Mouse (Mus musculus) neutrophil, adult 5-6 weeks (primary cell): Measurements from ENCODE around the gene Ptprk. TPM values are rescaled to one million over a fixed set of nuclear protein-coding genes. Genes with fewer than 3 reads are reported as not detected.

ENCODE experiments used
- ATAC-seq: fragments of 151-379, 151-347 bp; 2 replicates; pipeline ENCODE4 v1.8.0; 2017; ENCODE audit warnings: mild to moderate bottlenecking, moderate TSS enrichment; ENCODE audit not compliant: insufficient number of reproducible peaks, poor library complexity, low FRiP score, severe bottlenecking; ENCODE audit errors: extremely low read depth
- total RNA-seq: library from RNA; stranded (forward); fragments of 200-1000 nt; gene quantifications from 2 replicates; pipeline ENCODE4 v1.2.3, GENCODE M21; 2017

Gene Ptprk
- total RNA-seq, 1 experiment from 2014 or later, result 0.47 TPM

GRCm38 (mm10) chr10:28166610-28167009, 92.0 kb downstream of the Ptprk start:
- no peak for ATAC-seq

DNA sequence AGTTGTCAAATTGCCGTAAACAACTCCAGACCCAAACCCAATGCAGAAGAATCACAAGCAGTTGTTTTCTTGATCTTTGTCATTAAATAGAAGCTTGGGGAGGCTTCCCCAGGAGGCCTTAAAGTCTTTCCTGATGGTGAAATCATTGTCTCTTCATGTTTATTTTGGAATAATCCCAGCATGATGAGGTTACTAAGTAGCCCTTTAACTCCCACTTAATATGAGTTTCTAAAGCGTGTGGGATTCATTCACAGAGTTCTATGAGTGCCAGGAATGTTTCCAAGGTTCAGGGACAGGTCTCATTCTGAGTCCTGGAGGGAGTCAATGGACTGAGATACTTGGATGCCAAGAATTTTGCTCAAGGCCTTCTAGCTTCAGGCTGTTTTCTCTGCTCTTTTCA, 92.5 kb downstream of the Ptprk start:
- no peak for ATAC-seq

DNA sequence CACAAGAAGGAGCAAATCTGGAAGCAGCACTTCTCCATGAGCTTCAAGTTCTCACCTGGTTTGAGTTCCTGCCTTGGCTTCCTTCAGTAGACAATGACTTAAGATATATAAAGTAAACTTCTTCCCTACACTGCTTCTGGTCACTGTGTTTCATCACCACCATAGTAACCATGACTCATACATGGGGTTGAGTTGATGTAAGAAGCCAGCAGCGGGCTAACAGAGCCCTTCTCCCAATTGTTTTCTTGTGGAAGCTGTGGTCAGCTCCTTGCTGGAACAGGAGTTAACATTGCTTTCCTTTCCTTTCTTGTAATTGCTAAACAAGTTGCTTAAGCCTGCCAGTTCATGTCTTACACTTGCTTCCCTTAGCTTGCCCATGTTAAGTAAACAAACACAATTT, 96.6 kb downstream of the Ptprk start:
- no peak for ATAC-seq

- no peak for ATAC-seq
Measured at GRCm38 (mm10) chr10:28178876-28179275, 104.3 kb downstream of the Ptprk start.

- ATAC-seq, result no peak
Measured at GRCm38 (mm10) chr10:28182081-28182480, 107.5 kb downstream of the Ptprk start.

DNA sequence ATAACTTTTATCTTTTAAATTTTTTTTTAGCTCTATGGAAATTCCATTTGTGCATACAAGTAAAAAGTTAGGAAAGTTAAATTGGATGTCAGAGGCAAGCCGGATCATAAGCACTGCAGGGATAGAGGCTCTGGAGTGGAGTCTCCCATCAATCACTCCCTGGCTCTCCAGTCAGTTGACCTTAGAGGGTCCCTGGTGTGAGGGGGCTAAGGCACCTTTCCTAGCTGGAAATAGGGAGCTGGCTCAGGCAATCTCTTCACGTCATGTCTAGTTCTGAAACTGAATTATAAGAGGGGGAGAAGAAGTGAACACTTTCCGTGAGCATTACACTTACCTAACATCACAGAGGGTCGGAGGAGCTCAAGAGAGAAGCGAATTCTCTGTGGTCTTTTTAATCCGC, 110.1 kb downstream of the Ptprk start:
- ATAC-seq, result no peak

DNA sequence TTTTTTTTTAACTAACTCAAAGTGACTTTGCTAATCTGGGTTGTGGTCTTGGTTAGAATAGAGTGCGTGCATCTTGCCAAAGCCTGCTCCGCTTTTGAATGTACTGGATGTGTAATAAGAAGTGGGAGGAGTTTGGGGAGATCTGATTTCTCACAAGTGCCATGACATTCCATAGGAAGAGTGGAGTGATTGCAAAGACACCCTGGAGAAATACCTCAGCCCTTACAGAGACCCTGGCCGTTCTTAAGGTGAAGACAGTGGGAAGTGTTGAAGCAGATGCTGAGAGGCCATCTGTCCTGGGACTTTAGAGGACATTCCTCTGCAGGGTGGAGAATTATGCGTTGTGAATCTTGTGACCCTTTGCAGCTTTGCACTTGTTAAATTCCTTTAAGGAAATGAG, 110.7 kb downstream of the Ptprk start:
- ATAC-seq, result no peak

- no peak for ATAC-seq
Measured at GRCm38 (mm10) chr10:28186018-28186800, 111.6 kb downstream of the Ptprk start.

GRCm38 (mm10) chr10:28191440-28191839, 116.8 kb downstream of the Ptprk start:
- no peak for ATAC-seq

DNA sequence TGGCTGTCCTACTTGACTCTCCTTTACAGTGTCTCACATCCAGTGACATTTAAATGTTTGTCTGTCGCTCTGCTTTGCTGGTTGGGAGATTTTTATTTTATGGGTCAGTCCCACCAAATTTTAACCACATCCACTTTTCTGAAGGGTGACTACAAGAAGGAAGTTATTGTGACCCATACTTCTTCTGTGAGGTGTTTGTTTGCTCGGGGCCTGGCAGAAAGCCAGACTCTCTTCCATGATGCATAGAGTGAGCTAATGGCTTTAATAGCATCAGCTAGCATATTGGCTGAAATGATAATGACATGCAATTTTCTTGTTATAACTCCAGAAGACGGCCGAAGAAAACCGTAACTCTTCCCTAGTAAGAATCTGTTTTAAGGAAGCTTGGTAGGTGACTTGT, 119.0 kb downstream of the Ptprk start:
- ATAC-seq, result no peak

DNA sequence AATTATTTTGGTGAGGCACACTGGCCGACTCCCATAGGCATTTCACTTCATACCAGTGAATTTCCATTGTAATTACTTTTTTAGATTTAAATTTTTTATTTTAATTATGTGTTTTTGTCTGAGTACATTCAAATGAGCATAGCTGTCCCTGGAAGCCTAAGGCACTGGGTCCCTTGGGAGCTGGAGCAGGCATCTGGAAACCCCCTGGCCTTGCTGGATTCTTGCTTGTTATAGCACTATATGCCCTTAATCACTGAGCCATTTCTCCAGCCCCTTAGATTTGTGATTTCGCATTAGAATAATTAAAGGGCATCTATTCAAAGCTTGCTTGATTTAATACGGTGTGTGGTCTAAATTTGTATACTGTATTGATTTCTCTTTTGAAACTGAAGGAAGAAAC, 126.0 kb downstream of the Ptprk start:
- no peak for ATAC-seq

DNA sequence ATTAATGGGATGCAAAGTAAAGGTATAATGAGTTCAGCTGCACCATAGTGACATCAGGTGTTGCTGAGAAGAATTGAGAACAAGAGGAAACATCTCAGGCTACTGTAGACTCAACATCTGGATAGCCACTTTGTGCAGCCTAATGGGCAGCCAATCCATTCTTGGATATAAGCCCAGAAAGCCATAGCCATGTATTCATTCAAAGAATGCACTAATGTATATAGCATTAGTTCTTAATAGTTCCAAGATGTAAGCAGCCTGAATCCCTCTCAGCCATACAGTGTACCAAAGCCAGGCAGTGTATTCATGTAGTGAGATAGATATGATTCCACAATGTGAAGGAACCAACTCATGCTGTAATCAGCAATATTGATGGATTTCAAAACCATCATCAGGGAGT, 134.8 kb downstream of the Ptprk start:
- ATAC-seq, result no peak

- ATAC-seq, result no peak
Measured at GRCm38 (mm10) chr10:28212083-28212482, 137.5 kb downstream of the Ptprk start.

DNA sequence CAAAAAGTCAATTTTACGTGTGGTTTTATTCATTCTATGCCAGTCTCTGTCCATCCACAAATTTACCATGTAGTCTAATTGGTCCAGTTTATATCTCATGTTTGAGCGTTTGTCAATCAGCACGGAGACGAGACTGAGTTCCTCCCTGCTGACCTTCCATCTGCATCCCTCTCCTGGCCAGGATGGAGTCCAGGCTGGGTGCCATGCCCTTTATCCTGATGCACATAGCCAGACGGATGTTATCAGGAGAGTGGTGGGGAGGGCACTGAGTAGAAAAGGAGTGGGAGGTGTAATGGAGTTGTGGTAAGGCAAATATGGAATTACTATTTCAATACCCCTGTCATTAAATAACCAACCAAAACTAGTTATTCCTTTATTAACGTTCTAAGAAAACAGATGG, 140.5 kb downstream of the Ptprk start:
- no peak for ATAC-seq

DNA sequence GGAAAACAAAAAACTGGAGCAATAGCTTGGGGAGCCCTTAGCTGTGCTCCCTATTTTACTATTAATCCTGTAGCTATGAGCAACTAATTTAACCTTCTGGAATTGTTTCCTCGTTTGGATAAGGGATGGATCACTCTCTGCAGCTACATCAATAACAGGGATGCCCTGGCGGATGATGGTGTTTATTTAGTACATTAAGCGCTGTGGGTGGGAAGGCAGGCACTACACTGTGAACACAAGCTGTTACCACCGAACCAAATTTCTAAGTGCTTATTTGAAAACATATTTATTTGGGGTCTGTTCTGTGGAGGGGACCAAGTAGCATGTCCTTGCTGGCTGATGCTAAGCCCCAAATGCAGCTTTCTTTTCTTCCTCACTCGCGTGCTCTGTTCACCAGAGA, 149.0 kb downstream of the Ptprk start:
- no peak for ATAC-seq

- ATAC-seq, result no peak
Measured at GRCm38 (mm10) chr10:28224376-28224775, 149.8 kb downstream of the Ptprk start.

DNA sequence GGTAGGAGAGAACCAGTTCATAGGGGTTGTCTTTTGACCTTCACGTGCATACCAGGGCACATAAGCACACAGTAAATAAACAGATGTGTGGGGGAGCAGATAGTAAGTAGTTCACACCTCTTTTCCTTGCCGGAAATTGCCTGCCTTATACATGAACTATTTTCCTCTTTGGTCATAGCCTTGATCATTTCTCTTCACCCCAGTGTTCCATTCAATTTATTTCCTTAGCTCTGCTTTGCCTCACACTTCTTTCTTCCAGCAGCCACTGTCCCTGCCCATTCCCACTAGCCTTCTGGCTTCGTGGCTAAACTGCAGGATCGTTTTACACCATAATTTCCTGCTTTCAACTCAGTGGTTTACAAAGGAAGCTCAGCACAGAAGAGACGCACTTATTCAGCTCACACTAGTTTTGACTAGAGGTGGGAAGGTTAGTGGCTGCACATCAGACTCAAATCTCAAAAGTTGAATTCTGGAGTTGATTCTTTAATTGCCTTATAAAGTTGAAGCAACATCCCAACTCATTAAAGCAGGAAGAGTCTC, 151.0 kb downstream of the Ptprk start:
- no peak for ATAC-seq

- no peak for ATAC-seq
Measured at GRCm38 (mm10) chr10:28227732-28228131, 153.1 kb downstream of the Ptprk start.

DNA sequence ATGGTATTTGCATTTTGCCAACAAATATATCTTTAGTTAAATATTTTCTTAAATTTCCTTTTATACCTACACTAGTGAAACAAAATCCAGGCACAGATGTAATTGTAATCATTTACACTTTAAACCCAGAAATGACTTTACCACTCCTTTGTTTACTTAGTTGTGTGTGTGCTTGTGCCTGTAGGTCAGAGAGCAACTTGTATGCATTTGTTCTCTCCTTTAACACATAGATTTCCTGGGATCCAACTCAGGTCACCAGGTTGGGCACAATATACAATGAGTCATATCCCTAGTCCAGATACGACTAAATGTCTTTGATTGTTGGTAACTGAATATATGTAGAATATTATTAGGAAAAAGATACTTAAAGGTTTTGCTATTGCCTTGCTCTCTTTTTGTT, 153.6 kb downstream of the Ptprk start:
- no peak for ATAC-seq

- no peak for ATAC-seq
Measured at GRCm38 (mm10) chr10:28232273-28233167, 157.9 kb downstream of the Ptprk start.
